Mouse (Mus musculus) CH12F3 (cell line): ENCODE data around the gene Cyth3.

ENCODE experiments used
- in situ Hi-C: fragments of 300-500 bp; cut with MboI; formaldehyde crosslinking; loops from 2 replicates; pipeline ENCODE4 v1.14.3; 2020; ENCODE audit warnings: low sequenced_read_pairs

Gene Cyth3

DNA sequence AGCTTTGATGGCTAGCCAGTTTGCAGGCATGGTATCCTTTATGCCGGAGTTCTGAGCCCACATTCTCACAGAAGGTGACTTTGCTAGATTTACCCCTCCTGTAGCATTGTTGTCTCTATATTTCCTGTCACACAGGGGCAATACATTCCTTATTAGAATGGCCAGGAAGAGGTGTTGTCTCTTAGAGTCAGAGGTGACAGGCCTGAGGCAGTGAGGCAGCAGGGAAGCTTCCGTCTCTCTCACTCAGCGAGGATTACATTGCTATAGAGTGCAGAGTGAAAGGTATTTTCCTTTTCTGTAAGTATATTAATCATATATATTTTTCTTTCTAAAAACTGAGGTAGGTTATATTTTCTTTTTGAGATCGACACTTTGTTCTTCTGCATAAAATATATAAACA is 11.6 kb downstream of the Cyth3 start:
- in situ Hi-C loops: no loop called here

DNA sequence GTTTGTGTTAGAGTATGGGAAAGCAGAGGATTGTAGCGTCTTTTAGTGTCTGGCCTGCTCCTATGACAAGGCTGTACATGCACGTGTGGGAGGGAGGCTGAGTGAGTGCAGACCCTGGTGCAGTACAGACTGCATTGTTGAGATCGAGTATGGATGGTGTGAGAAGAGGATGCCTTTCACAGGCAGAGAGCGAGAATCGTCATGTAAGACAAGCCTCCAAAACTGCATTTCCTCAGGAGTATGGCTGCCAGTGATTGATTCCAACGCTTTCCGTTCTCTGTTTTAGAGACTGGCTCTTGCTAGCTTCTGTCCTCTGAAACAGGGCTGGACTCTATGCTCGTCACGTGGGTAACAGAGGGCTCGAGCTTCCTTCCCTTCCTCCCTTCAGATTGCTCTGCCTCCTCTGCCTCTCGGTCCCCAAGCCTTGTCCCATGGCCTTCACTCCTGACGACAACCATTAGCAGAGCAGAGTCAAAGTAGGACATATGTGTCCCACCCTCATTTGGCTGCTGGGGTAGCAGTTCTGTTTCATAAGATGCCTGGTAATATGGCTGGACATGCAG is 12.4 kb downstream of the Cyth3 start:
- in situ Hi-C loops: no loop called here

DNA sequence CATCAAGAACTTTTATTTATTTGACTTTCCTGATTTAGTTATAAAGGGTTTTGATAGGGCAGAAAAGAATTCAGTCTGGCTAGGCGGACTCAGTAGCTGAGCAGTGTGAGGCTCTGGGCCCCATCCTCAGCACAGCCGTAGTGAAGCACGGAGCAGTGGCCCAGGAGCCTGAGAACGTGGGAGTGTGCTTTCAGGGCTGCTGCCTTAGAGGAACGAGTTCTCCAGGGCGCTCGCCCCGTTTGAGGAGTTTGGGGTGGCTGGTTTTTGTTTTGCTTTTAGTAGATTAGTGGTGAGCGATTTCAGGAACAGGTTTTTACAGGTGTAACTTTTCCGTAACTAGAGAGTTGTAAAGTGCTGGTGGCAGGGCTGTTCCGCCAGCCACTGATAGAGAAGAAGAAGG is 13.1 kb downstream of the Cyth3 start:
- in situ Hi-C loops: no loop called here

DNA sequence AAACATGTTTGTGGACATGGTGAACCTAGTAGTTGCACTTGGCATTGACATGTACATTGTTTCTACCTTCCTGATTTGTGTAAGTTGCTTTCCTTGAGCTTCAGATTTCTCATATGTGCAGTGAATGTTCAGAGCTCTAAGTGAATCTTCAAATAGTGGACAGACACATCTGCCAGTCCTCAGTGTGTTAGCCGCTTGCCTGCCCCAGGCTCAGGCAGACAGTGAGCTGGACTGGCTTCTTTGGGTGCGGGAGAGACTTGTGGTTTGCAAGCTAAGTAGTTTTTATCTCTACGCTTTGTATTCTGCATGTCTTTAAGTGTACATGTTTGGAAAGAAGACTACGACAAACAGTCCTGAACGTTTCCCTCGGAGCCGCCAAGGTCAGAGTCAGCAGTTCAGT is 13.9 kb downstream of the Cyth3 start:
- in situ Hi-C loops: no loop called here

DNA sequence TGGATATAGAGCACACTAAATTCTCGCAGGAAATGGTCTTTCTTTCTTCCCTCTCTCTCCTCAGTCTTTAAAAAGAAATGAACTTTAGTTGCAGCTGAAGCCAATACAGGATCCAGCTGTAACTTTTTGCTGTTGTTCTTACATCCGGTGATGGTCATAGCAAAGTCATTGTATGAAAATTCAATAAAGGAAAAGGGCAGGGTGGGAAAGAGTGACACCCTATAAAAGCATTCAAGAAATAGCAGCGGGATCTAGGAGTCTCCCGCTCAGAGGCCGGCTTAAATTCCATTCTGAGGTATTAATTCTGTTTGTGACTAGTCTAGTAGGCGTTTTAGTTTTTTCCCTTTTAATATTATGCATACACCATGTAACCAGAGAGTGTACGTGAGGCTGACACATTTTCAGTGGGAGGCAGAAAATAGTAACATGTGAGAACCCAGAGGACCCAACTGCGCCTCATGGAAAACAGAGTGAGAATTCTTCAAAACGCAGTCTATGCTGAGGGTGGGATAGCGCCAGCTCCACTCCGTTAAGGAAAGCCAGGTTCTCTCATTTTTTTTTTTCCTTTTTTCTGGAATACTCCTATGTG is 15.7 kb downstream of the Cyth3 start:
- in situ Hi-C loops: no loop called here

DNA sequence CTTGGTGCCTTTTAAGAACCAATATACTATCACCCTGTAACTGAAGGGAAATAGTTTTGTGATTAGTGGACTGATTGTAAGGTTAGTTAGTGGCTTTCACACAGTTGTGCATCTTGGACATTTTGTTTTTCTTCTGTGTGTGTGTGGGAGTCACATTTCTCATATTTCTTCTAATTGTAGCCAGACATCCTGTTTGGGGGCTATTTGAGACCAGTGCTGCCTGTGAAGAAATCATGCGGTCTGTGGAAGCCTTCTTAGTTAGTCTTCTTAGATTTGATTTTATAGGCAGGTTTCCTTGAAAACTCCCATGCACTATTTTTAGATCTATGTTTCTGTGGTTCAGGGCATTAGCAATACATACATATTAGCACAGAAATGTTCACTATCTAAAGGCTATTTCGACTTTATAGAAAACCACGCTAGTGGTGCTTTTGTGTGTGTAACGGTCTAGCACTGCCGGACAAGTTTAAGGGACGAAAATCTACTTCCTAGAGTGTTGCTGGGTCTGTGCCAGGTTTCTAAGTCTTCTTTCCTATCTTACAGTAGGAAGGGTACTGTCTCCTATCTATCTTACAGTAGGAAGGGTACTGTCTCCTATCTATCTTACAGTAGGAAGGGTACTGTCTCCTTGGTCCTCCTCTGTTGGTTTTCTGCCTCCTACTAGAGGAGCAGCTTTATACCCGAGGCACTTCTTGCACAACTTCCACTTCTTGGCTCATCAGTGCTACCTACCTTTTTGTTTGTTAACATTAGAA is 16.4 kb downstream of the Cyth3 start:
- in situ Hi-C loops: no loop called here

DNA sequence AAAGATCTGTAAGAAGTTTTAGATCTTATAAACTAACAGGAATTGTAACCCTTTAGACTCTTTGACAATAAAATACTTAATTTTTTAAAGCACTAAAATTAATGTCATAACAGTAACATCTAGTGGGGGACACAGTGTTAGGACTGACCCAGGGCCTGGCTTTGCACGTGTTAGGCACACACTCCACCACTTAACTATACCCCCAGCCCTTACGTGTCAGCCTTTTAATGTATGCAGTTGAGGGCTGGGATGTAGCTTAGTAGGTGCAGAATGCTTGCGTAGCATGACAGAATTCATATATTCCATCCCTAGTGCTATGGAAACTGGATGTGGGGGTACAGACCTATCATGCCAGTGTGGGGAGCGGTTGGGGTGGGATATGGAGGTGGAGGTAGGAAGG is 17.1 kb downstream of the Cyth3 start:
- in situ Hi-C loops: no loop called here

DNA sequence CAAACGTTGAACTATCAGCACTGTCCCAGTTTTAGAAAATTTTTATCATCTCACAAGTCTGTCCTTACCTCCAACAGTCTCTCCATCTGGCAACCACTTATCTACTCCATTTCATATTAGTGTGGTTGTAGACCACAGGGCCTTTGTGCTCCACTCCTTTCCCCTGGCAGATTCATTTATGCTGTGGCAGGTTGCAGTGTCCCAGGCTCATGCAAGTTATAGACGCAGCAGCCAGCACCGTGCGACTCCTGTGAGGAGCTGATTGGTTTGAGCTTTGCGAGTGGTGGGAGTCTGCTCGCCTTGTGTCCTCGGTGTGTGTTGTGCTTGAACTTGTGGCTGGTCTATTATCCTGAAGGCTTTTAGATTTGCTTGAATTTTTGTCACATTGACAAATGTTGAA is 17.6 kb downstream of the Cyth3 start:
- in situ Hi-C loops: no loop called here

DNA sequence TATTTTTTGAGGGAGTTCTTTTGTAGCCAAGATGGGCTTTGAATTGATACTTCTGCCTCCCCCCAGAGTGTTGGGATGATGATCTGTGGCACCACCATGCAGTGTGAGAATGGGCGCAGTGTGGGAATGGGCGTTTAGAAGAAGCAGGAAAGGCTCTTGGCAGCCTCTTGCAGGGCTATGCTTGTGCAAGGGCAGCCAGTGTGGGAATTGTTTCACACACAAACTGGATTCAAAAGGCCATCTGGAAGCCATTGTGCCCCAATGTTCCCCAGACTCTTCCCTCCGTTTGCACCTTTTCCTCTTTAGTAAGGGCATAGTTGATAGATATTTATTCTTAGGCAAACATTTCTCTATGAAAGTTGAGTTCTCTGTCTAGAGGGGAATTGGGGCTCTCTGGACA is 19.3 kb downstream of the Cyth3 start:
- in situ Hi-C loops: no loop called here

DNA sequence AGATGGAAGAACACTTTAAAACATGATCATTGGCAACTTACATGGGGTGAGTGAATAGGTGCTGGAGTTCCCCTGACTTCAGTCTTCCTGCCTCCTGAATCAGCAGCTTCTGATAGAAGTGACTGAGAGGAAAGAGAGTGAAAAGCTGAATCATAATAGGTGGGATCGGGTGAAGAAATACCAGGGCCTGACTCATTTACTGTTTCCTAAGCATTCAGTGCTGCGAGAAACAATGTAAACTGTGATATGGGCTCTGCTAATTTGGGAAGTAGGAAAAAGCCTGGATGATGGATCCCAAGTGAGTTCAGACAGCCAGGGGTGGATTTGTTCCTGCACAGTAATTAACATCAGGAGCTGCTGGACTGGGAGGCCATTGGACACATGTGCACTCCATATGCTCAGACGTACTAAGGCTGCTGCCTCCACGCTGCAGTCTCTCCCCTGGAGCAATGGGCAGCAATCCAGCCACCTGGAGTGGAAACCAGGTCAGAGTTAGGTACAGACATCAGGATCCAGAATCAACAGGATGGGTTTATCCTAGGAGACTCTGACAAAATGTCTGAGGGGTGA is 20.1 kb downstream of the Cyth3 start:
- in situ Hi-C loops: no loop called here

DNA sequence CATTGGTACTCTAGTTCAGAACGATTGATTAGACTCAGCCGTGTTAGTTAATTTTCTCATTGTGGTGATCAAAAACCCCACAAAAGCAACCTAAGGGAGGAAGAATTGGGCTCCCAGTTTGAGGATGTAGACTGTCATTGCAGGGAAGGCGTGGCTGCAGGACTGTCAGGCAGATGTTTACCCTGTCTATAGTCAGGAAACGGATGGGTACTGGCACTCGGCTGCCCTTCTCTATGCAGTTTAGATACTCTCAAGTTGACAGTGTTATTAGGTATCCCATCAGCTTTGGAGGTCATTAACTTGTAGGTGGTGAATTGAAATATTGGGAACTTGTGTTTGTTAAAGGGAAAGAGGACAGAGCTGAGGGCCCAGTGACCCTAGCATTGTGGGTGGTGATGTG is 23.7 kb downstream of the Cyth3 start:
- in situ Hi-C loops: no loop called here

DNA sequence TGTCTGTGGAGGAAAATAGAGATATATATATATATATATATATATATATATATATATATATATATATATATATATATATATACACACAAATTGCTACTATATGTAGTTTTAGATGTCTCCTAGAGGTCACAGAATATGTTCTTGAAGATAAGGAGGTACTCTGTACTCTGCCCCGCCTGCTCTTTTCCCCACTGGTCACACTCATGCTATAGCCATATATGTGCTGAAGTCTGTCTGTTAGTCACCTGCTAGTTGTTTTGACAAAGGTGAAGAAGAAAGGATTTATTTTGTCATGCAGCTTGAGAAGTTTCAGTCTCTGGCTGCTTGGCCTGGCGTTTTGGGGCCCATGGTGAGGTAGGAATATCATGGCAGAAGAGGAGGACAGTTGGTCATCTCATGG is 25.2 kb downstream of the Cyth3 start:
- in situ Hi-C loops: no loop called here

DNA sequence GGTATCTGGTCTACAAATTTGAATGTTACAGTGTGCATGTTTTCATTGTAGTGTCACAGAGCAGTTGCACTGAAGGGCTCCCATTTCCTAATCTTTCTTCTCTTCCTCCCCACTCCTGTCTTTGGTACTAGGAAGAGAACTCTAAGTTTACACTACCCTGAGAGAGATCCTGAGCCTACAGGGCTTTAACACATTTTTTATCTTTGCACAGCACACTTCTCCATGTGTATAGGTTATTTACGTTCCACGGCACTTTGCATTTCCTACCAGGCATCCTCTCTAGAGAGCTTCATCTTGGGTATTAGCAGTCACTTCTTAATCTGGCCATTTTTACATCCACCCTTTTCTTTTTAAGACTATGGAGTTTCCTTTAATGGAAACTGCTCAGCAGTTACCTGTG is 25.8 kb downstream of the Cyth3 start:
- in situ Hi-C loops: no loop called here

DNA sequence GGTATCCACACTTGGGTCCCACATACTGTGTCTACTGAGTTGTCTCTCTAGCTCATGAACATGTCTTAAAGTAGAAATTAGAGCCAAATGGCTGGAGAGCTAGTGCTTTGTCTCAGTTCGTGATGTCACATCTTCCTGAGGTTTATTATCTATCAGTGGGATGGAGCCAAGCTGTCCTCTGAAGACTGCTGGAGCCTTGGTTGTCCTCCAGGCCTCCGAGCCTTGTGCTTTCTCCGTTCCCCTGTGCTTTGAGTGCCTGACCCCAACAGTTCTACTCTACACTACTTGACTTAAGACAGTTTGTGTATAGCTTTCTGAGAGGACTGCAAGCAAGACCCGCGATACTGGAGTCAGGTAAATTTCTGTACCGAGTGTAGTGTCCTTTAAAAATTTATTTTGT is 26.9 kb downstream of the Cyth3 start:
- in situ Hi-C loops: no loop called here

DNA sequence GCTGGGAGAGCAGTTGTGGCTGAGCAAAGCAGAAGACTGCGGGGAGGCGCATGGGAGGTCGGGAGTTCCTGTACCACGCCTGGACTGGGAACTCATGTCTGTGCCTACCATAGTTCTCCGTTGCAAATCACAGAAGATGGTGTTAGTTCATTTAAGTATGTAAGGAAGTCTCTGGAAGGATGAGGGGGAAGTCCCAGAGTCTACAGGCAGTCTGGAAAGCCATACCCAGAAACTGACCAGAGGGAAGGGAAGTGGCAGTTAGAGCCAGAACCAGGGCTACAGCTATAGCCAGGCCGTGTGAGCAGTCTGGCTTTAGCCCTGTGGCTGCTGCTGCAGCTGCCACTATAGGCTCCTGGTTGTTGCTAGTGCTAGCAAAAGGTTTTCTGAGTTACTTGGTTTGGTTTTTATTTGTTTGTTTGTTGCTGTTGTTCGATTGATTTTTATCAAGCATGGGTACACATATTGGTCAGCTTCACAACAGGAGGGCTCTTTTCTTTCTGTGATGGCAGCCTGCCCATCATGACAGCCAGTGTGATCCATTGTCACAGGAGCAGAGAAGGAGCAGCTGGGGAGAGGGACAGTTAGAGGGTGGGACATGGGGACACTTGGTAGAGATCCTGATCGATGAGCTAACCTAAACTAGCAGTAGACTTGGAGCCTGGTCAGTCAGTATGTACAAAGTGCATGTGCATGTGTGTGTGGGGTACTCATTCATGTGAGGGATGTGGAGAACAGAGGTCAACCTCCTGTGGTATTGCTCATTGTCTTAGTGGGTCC is 29.8 kb downstream of the Cyth3 start:
- in situ Hi-C loops: no loop called here

DNA sequence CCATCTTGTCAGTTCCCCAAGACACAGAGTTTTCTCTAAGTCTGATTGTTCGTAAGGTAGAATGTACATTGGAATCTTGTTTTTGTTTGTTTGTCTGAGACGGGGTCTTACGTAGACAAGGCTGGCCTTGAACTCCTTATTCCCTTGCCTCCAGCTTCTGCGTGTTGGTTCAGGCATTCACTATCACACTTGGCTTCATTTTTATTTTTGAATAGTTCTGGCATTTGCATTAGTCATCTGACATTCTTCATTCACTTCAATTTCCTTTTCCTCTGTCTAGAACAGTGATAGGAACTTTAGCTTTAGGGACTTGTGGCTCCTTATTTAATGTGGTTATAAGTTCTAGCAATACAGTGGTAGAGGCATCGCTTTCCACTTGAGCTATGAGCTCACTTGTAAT is 31.2 kb downstream of the Cyth3 start:
- in situ Hi-C loops: no loop called here

DNA sequence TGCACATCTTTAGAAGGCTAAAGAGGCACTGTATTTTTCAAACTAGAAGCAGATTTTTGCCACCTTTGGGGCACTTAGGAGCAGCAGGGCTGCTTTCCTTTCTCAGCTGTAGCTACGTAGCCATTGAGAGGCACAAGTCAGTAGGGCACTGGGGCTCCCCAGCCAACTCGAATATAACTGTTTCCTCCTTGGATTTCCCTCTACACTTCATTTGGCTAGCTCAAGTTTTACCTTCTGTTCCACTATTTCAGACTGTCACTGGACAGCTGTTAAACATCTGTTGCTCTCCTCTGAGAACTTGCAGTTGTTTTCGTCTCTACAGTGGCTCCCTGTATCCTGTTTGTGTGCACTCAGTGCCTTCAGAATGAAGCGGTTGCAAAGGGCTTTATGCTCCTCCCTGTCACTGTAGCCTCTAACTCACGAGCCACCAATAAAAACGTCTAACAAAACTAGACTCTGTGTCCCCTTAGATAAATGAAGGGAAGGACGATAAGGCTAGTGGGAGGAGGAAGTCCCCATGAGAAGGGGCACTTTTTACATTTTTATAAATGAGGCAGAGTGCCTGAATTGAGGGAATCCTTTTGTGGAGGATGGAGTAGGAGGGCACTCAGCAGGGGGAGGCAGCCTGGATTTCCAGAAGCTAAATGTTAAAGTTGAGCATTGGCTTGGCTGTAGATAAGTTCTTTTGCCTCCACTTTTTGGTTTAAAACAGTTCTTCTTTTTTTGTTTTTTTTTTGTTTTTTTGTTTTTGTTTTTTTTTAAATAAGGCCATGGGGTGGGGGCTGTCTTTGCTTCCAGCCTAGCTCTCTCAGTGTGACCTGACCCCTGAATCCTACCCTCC is 32.6 kb downstream of the Cyth3 start:
- in situ Hi-C loops: no loop called here

DNA sequence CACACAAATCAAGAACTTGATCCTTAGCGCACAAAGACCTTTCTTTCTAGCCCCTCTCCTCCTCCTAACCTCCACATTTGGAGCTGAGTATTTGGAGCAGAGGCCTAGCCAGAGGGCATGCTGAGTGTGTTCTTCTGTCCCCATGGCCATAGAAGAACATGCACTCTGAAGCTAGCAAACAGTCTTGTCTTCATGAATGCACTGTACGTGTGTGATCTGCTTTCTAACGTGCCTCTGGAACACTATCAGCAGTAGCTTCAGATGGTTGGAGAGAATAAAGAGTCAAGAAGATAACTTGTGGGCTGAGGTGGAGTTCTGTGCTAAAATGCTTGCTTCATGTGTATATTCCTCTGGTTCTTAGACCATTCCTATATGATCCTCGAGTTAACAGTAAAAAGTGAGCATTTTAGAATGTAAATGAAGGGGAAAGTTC is 33.3 kb downstream of the Cyth3 start:
- in situ Hi-C loops: no loop called here

DNA sequence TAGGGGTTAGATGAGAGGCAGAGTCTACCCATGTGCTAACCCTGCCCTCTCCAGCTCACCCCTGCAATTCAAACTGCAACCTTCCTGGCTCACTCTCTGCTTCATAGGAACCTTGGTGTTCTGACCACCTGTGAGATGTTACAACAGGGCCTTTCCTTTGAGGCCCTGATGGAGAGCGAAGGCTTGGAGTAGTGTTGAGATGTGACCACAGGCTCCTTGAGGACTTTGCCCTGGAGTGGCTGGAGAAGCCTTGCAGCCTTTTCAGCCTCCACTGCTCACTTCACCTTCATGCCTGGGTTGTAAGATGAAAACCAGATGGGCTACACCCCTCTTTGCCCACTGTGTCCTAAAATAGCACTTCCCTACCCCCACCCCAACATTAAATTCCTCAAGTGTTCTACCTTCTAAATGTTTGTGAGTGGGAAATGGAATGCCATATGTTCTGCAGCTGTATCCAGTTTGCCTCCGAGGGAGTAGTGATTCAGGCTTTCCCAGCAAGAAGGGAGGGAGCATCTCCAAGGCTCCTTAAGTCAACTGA is 34.5 kb downstream of the Cyth3 start:
- in situ Hi-C loops: no loop called here

DNA sequence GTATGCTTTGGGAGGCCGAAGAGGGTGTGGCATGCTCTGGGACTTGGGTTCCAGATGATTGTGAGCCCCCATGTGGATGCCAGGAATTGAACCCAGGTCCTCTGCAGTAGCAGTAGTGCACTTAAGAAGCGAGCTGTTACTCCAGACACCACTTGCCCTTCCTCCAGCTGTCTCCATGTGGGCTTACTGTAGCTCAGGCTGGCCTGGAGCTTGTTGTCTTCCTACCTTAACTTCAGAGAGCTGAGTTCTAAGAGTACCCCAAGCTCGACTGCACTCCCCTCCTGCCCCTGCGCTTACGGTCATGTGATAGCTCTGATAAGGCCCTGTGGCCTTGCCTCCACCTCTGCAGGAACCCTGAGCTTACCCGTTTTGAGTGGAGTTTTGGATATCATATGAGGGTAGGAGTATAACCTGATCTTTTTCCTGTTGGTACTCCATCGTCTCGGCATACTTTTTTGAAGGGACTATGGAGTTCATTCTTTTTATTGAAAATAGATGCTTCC is 36.8 kb downstream of the Cyth3 start:
- in situ Hi-C loops: no loop called here
